Mouse (Mus musculus) 3T3-L1 (cell line): ENCODE data around the gene Apoa4.

ENCODE experiments used
- DNase-seq: peaks from one replicate; pipeline ENCODE4 v3.0.0-alpha.2; 2015; ENCODE audit warnings: low read depth, low spot score

The Apoa4 gene

DNA sequence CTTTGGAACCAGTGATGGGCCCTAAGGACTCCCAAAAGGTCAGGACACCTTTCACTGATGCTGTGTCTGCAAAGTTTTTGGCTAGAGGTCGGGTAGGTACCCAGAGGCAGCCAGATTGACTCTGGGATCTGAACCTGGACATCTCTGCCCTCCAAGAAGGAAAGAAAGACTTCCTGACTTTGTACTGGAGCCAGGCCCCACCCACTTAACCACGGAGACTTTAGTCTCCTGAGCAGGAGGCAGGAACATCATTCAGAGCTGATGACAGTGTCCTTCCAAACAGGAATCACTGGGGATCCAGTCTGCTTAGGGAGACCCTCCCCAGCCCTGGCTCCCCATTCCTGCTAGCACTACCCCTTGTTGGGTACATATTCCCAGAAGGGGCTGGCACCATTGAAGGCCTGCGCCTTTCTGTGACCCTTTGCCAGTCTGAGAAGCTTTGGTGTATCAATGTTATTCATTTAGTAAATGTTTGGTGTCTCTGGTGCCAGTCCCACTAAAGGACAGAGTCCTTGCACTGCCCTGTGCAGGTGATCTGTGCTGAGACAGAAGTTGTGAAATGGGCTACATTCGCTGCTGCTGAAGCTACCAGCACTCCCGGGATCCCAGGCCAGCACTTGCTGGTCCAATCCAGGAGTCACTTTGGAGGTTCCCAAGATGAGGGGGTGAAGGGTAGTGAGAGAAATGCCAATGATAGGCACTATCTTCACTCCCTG is 15.4 kb upstream of the Apoa4 start:
- no peak for DNase-seq

DNA sequence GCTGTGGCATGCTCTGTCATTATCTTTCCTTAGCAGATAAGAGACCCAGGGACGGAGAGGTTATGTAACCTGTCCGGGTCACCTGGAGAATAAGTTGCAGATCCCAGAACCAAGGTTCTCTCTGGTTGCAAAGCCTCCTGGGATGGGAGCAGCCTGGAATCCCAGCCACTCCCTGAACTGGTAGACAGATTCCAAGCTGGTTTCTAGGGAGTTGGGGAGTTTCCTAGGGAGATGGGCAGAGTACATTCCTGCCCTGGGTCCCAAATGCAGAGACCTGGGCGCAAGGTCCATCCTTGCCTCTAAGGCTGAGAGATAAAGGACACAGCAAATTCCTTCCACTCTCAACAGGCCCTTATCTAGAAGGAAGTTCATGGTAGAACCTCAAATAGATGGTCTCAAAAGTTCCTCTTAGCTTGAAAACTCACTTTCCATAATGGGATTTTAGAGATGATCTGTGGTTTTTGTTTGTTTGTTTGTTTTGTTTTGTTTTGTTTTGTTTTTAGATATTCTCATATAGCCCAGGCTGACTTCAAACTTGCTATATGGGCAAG is 13.4 kb upstream of the Apoa4 start:
- DNase-seq = no peak

DNA sequence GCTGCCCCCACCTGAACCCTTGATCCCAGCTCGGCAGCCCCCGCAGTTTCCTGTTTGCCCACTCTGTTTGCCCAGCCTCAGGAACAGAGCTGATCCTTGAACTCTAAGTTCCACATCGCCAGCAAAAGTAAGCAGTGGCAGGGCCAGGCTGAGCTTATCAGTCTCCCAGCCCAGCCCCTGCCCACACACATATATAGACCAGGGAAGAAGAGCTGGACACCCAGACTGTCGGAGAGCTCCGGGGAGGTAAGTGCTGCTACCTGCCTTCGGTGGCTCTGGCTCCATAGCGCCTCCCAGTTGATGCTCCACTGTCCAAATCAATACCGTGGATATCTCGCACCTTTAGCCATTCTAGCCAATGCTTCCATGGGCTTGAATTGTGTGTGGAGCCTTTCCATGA is 12.0 kb upstream of the Apoa4 start, which contains the start of gene Apoa1:
Gene Apoa1 (plus strand): TSS at position 90 of the 400 bp plus-strand sequence.
- no peak for DNase-seq

DNA sequence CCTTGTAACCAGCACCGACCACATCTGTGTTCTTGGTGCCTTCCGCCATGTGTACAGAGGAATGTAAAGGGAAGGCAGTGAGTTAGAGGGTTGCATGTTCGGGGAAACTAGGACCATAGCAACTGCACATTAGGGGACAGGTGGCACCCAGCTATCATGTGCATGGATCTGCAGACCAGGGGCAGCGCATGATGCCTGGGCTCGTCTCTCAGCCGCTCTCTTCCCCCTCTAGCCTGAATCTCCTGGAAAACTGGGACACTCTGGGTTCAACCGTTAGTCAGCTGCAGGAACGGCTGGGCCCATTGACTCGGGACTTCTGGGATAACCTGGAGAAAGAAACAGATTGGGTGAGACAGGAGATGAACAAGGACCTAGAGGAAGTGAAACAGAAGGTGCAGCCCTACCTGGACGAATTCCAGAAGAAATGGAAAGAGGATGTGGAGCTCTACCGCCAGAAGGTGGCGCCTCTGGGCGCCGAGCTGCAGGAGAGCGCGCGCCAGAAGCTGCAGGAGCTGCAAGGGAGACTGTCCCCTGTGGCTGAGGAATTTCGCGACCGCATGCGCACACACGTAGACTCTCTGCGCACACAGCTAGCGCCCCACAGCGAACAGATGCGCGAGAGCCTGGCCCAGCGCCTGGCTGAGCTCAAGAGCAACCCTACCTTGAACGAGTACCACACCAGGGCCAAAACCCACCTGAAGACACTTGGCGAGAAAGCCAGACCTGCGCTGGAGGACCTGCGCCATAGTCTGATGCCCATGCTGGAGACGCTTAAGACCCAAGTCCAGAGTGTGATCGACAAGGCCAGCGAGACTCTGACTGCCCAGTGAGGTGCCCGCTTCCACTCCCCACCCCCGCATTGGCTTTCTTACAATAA is 10.7 kb upstream of the Apoa4 start:
- peak; percentile 70 for DNase-seq

DNA sequence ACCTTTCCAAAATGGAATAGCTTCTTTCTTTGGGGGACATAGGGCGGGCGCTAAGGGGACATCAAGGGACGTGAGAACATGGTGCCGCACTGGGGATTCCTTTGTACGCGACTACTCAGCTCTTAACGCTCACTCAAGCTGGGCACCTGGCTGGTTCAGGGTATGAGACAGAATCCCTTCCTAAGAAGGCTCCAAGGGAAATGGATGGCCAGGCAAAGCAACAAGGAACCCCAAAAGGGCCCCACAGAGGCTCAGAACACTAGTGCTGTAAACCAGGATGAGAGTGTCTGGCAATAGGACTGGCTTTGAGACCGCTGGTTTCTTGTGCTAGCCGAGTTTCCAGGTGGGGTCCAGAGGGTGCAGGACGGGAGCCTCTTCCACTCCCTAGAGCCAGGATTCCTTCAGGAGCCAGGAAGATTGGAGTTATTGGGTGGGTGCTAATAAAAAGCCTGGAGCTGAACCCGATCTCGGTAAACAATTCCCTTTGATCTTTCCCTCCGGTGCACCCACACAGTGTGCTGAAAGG is 10.0 kb upstream of the Apoa4 start:
- DNase-seq = no peak

DNA sequence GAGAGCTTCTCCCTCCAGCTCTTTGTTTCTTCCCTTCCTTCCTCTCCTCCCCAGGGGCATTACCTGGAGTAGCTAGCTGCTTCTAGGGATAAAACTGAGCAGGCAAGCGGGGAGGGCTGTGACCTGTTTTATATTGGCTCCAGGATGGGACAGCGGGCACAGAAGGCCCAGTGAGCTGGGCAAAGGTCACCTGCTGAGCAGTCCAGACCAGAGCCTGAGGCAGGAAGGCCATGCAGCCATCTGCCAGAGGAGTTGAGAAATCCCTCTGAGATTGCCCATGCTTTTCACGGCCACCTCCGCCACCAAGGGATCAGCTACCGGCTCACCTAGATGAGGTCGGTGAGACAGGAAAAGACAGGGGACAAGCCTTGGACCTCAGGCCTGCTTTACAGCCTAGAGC is 5.3 kb upstream of the Apoa4 start:
- no peak for DNase-seq

DNA sequence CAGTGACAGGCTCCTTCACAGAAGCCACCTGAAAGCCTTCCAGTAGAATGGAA is 5.1 kb upstream of the Apoa4 start, which contains the start of gene Apoc3:
Gene Apoc3 (minus strand): TSS at position 41 of the 53 bp plus-strand sequence.
- DNase-seq = no peak

DNA sequence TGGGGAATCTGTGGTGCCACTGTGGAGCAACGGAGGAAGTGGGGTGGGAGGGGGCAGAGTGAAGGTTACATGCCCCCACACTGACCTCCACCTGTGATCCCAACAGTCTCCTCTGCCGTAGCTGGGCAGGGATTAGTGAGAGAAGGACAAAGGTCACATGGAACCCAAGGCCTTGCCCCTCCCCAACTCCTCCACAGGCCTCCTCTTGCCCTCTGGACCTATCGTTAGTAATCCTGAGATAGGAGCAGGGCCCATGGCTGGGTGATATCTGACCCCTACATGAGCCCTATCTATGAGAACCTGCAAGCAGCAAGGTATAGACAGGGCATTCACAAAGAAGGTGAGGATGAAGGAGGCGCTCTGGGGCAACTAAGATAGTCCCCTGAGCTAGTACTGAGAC is 4.8 kb upstream of the Apoa4 start:
- no peak for DNase-seq

DNA sequence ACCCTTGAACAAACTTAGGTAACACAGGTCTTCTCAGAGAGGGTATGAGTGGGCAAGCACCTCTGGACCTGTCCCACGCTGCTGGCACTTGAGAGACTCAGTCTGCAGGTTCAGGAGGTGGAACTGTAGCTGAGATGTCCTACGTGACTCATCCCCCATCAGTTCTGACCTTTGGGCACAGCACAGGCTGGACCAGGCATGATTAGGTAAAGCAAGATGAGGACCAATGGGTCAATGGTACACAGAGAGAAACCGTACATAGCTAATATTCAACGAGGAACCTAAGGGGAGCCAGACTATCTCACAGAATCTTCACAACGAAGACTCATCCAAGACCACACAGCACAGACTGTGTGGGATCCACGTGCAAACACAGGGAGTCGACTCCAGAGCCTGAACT is 1.6 kb upstream of the Apoa4 start:
- no peak for DNase-seq

DNA sequence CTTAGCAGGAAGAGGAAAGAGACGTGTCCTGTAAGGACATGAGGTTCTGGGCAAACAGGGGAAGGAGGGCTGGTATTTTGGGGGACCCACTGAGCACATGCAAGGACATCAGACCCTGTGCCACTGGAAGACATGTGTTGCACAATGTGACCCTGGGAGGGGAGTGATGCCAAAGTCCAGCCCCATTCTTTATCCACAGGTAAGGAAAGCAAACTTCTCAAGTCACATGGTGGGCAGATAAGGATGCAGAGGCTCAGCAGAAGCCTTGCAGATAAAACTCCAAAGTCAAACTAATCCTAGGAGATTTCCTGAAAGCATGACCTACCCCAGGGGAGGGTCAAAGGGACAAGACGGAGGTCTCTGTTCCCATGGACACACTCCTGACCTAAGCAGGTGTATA is 1.3 kb downstream of the Apoa4 start:
- no peak for DNase-seq

DNA sequence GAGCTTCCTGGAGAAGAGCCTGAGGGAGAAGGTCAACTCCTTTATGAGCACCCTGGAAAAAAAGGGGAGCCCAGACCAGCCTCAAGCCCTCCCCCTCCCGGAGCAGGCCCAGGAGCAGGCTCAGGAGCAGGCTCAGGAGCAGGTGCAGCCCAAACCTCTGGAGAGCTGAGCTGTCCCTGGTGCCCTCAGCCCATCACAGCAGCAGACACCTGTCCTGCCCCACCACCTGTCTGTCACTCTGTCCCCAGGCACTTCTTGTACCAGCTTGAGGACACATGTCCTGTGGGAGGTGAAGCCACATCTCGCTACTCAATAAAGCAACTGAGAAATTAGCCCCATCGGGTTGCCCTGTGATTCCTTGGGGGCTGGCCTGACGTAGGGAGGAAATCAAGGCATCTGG is 2.6 kb downstream of the Apoa4 start:
- no peak for DNase-seq

DNA sequence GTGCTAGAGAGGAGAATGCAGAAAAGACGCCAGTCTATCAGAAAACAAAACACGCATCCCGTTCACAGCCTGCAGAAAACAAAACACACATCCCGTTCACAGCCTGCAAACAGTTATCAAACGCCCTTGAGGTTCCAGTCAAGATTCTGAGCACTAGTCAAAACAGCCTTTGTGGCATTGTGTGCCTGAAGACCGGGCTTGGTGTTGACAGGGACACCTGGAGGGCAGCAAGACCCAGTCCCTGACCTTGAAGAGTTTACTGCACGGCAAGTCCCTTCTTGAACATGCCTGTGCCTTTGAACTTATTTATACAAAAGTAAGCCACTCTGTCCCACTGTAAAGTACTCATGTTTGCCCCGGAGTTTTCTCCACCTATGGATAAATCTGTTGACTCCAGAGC is 3.1 kb downstream of the Apoa4 start:
- DNase-seq = no peak

DNA sequence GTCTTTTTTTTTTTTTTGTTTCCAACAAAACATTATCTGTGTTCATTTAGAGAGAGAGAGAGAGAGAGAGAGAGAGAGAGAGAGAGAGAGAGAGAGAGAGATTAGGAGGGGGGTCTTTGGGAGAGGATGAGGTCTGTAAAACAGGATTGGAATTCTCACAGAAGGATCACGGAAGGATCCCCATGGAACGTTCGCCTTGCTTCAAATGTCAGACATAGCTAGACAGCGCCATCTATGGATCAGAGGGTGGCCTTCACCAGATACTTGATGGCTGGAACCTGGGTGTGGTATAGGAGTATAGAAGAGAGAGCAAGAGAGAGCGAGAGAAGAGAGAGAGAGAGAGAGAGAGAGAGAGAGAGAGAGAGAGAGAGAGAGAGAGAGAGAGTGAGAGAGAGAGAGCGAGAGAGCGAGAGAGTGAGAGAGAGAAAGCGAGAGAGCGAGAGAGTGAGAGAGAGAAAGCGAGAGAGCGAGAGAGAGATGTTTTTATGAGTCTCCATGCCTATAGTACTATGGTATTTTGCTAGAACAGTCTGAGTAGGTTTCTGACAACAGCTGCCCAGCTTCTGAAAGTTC is 6.3 kb downstream of the Apoa4 start:
- peak; percentile 89 for DNase-seq

DNA sequence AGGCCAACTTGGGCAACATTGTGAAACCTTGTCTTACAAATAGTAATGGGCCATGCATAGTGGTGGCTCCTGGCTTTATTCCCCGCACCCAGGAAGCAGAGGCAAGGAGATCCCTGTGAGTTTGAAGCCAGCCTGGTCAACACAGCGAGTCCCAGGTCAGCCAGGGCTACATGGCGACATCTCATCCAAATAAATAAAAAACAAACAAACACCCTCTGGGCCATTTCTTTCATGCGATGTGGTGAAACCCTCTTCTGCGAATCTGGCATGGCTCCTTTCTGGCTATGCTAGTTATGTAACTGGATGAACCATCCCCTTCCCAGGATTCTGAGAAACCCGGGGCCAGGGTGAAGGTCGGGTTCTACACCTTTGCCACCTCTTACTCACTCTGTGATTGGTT is 15.7 kb downstream of the Apoa4 start:
- no peak for DNase-seq

DNA sequence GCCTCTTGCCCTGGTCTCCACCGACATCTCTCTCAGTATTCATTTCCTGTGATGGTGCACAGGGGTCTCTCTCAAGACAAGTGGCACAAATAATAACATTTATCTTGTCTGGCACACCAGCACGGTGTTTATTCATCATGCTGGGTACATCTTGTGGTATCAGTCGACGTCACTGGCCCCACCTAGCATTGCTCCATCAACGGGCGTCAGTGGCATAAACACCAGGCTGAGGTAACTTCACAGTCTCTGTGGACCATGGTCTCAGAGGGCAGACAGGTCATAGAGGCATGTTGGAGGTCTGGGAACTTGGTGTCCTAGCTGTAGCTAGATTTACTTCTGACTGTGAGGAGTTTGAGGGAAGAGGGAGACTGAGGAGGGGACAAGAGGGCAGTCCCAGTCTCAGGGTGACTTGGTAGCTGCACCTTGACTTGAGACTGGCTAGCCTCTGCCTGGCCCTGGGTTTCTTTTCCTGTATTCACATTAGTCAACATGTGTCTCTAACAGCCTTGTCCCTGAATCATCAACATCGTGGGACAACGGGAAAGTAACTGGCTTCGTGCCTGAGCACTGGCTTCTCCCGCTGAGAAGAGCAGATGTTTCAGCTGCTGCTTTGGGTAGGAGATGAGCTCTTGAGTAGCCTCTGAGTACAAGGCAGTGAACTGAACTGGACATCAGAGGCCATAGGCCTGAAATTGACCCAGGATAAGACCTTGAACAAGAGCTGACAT is 16.3 kb downstream of the Apoa4 start:
- peak; percentile 34 for DNase-seq

DNA sequence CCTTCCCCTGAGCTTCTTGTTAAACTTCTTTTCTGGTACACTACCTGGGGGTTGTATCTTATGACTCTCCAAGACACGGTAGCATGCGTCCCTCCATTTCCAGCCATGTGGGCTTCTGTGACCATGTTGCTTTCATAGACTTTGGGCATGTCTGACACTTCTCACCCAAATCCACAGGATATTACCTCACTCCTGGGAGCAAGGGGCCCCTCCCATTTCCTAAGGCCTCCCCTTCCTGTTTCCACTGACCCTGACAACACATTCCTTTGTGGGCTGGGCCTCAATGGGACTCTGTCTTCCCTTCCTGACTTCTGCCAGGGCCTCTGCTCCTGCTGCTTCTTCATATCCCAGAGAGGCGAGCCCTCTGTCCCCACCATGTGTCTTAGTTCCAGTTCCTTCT is 17.1 kb downstream of the Apoa4 start:
- DNase-seq = peak; percentile 67

DNA sequence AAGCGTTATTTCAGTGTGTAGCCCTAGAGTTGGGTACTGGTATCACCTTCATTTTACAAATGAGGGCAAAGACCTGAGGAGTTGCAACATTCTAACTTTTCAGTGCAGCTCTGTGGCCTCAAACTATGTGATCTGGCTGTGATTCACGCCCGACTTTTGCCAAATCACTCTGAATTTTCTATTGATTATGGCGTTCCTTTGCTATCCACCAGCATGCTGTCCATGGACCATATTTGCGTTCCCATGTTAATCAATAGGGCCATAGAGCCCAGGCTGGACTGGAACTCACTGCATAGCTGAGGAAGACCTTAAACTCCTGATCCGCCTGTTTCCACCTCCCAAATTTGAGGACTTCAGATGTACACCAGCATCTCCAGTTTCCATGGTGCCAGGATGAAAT is 18.6 kb downstream of the Apoa4 start:
- no peak for DNase-seq

DNA sequence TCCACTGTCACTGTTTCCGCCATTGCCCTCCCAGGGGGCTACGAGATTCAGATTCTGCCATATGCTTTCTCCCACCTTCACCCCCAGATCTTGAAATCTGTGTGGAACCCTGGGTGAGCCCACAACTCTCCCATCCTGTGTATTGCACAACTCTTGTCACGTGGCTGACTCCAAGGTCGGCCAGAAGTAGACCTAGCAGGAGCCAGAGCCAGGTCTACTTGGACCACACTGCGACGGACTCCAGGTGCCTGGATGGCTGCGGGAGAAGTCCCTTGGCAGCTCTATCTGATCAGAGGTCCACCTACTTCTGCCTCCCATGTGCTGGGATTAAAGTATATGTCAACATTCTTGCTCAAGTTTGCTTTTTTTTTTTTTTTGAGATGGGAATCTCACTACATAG is 20.6 kb downstream of the Apoa4 start:
- DNase-seq = no peak

DNA sequence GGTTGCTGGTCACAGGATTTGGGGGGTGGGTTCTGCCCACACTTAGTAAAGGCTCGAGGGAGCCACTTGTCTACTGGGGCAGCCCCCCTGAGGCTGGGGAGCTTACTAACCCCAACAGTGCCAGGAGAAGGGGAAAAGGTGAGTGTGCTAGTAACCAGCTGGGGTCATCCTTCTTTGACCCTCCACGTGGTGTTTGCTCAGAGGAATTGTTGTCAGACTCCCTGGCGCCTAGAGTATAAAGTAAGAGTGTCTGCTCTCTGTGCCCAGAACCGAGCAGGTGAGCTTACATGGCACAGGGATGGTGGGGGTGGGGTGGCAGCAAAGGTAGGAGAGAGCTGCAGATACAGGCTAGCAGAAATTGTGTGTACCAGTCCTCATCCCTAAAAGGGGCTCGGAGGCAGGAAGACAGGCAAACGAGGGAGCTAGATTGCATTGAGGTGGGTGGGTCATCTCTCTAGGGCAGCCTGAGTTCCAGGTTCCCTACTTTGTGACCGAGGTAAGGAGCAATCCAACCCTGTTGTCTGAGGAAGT is 27.9 kb downstream of the Apoa4 start, which contains the start of gene Apoa5:
Gene Apoa5 (plus strand): TSS at position 291 of the 531 bp plus-strand sequence.
- DNase-seq = no peak

DNA sequence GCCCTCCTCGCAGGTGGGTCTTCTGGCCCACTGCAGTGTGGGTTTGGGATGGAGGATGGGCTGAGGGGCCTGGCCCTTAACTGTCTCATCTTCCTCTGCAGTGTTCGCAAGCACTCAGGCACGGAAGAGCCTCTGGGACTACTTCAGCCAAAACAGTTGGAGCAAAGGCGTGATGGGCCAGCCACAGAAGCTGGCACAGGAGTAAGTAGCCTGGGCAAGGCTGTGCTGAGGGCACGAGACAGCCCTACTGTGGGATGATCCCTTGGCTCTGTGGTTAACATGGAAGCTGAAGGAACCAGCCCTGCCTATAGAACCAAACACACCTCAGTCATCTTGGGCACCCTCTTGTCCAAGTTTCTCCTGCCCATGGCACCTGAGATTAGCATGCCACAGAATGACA is 28.6 kb downstream of the Apoa4 start:
- DNase-seq = no peak

DNA sequence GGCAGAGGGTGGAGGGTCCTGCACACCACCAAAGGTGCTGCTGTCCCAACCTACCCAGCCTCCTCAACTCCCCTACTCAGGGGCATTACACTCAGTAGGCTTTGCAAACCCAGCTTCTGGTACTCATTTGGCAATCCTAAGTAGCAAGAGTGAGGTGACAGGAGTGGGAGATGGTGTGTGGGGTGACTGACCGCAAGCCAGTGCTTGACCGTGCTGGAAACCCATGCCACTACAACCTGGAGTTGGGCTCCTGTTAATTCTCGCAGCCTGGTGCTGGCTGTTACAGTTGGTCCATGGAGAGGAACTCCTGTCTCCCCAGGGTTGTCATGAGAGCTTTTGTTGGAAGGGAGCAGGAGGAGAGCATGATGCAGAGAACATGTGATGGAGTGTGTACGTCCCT is 30.3 kb downstream of the Apoa4 start:
- DNase-seq = no peak

DNA sequence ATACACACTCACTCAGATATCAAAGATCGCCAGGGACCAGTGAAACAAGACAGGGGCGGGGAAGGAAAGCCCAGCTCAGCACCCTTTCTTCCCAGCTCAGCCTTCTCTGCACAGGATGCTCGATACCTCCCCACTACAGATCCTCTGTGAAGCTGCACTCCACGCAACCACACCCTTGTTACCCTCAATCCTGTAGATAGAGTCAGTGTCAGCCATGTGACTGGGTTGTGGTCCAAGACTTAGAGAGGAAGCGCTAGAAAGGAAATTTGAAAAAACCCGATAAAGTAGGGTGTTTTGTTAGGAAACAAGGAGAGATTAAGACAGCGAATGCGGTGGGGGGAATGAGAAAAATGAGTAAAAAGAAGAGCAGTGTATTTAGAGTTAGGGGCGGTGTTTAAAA is 31.6 kb downstream of the Apoa4 start:
- DNase-seq = no peak
